Mouse (Mus musculus) lung, embryonic 14.5 days (tissue): ENCODE data around the gene Tert. TPM values are rescaled to one million over a fixed set of nuclear protein-coding genes. Genes with fewer than 3 reads are reported as not detected.

ENCODE experiments used
- ATAC-seq: fragments of 200-750 bp; cut with Nextera tagmentation; 2 replicates; pipeline ENCODE4 v1.8.0; 2017; ENCODE audit warnings: mild to moderate bottlenecking, moderate TSS enrichment, moderate library complexity; ENCODE audit not compliant: insufficient read depth
- DNase-seq: peaks from one replicate; pipeline ENCODE4 v3.0.0-alpha.2; 2015
- H3K27ac ChIP-seq: fragments of 300-500 bp; sonication (generic); 2 replicates; pipeline ENCODE4 v1.5.1; 2014; ENCODE audit warnings: low read depth, mild to moderate bottlenecking, moderate library complexity
- H3K27me3 ChIP-seq: fragments of 300-500 bp; sonication (generic); 2 replicates; pipeline ENCODE4 v1.6.1; 2014; ENCODE audit warnings: low read length, control low read depth; ENCODE audit not compliant: insufficient read depth
- H3K36me3 ChIP-seq: fragments of 300-500 bp; sonication (generic); 2 replicates; pipeline ENCODE4 v1.6.1; 2014; ENCODE audit warnings: control low read depth; ENCODE audit not compliant: insufficient read depth
- H3K4me1 ChIP-seq: fragments of 300-500 bp; sonication (generic); 2 replicates; pipeline ENCODE4 v1.6.1; 2014; ENCODE audit warnings: antibody characterized with exemption, control low read depth; ENCODE audit not compliant: insufficient read depth
- H3K4me2 ChIP-seq: fragments of 300-500 bp; sonication (generic); 2 replicates; pipeline ENCODE4 v1.6.1; 2014; ENCODE audit warnings: mild to moderate bottlenecking
- H3K4me3 ChIP-seq: fragments of 300-500 bp; sonication (generic); 2 replicates; pipeline ENCODE4 v1.5.1; 2014; ENCODE audit warnings: low read depth, low read length
- H3K9ac ChIP-seq: fragments of 300-500 bp; sonication (generic); 2 replicates; pipeline ENCODE4 v1.6.1; 2014
- H3K9me3 ChIP-seq: fragments of 300-500 bp; sonication (generic); 2 replicates; pipeline ENCODE4 v1.6.1; 2016; ENCODE audit warnings: low read depth, low read length, control low read depth
- CTCF ChIP-seq: IDR thresholded peaks from 2 replicates; pipeline ENCODE4 v1.5.1; 2016; ENCODE audit warnings: antibody characterized with exemption, low read depth
- WGBS: fragments of 180-500 bp; shearing (Covaris S2); extraction: QIAGEN DNeasy Blood & Tissue Kit; methylation state at CpG from one replicate; pipeline ENCODE4 v1.1.7; 2014; 5-methylcytosine and 5-hydroxymethylcytosine counted together
- polyA plus RNA-seq: library from polyadenylated mRNA; unstranded; fragments of >200 nt; fragmentation: Nextera tagmentation; extraction: Ambion mirVana; gene quantifications from 2 replicates; pipeline ENCODE4 v1.2.1, GENCODE M21; 2014

Tert gene
- polyA plus RNA-seq = 3.8 and 4.1 TPM in 2 replicates

GRCm38 (mm10) chr13:73626745-73627549 lies at the start of gene Tert:
TSS of gene Tert (plus strand) at chr13:73626911.
- no peaks in the 10 kb centered on the region for H3K9me3 ChIP-seq
- TF ChIP-seq CTCF = peak; percentile 57
- H3K4me3 ChIP-seq = peak within 1 kb of the TSS; percentile 63
- WGBS = 11% methylated on average over 47 of the region's 47 CpGs
- peaks cover 5% of the 10 kb centered on the region; the same call in 1 of the 2 replicates for H3K4me1 ChIP-seq
- no peaks in the 10 kb centered on the region for H3K27me3 ChIP-seq
- H3K4me2 ChIP-seq = peak within 1 kb of the TSS; percentile 96
- no peak within 1 kb of the TSS for H3K27ac ChIP-seq
- ATAC-seq (peak; percentile 85), DNase-seq (peak; percentile 76)
- H3K9ac ChIP-seq = peak within 1 kb of the TSS; percentile 73
- 0 out of 2 replicates have a peak, but pooled peaks cover 6% of the 10 kb centered on the region for H3K36me3 ChIP-seq

DNA sequence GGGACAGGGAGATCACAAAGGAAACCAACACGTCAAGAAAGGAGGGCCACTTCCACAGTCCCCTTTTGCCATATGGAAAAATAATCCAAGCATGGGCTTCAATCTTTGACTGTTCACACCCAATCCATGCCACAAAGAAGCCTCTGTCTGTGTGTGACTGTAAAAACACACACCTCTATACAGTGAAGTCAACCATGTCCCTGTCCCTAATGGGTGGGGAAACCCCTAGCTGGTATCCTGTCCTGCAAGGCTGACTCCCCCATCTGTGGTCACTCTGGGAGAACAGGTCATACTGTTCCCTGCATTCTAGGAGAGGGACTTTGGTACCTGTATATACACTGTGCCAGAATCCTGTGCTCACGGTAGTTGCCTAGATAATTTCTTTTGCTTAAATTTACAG lies 49.4 kb upstream of the Tert start:
- H3K4me3 ChIP-seq = no peak overlapping the region
- DNase-seq (no peak), ATAC-seq (no peak)

DNA sequence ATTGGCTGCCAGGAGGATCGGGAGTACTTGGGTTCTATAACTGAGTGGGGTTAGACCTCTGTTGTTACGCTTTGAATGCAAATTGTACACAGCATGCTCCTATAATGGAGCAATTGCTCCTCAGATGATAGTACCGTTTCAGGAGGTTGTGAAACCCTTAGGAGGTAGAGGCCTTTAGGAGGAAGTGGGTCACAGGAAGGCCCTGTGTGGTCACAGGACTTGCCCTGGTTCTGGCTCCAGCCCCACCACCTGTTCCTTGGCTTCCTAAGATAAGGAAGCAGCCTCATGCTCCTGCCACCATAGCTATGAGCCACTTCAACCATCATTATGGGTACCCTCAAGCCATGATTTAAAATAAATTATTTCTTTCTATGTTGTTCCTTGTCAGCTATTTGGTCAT lies 35.2 kb upstream of the Tert start:
- no peak for TF ChIP-seq CTCF
- 83% methylated on average over 3 of the region's 3 CpGs for WGBS

More for the DNA sequence above, 49.4 kb upstream of the Tert start:
- Histone ChIP-seq H3K36me3 (no peaks in the 10 kb centered on the region), H3K9me3 (no peaks in the 10 kb centered on the region), H3K27ac (no peak overlapping the region), H3K4me2 (no peak overlapping the region), H3K9ac (no peak overlapping the region), H3K4me1 (no peaks in the 10 kb centered on the region), H3K27me3 (no peaks in the 10 kb centered on the region)
- WGBS = 58% methylated on average over 2 of the region's 2 CpGs
- TF ChIP-seq CTCF = no peak

GRCm38 (mm10) chr13:73592546-73592945 lies 34.2 kb upstream of the Tert start:
- no peaks in the 10 kb centered on the region for H3K27me3 ChIP-seq
- H3K27ac ChIP-seq = no peak overlapping the region
- WGBS = 30% methylated on average over 2 of the region's 2 CpGs
- H3K4me3 ChIP-seq = no peak overlapping the region
- ATAC-seq = no peak
- H3K36me3 ChIP-seq = no peaks in the 10 kb centered on the region
- no peak overlapping the region for H3K9ac ChIP-seq
- TF ChIP-seq CTCF = no peak
- H3K9me3 ChIP-seq = no peaks in the 10 kb centered on the region
- DNase-seq = no peak
- no peaks in the 10 kb centered on the region for H3K4me1 ChIP-seq
- no peak overlapping the region for H3K4me2 ChIP-seq

More for the DNA sequence above, 35.2 kb upstream of the Tert start:
- H3K27ac ChIP-seq = no peak overlapping the region
- H3K27me3 ChIP-seq = no peaks in the 10 kb centered on the region
- no peaks in the 10 kb centered on the region for H3K4me1 ChIP-seq
- no peak for DNase-seq
- H3K9ac ChIP-seq = no peak overlapping the region
- H3K9me3 ChIP-seq = no peaks in the 10 kb centered on the region
- H3K4me3 ChIP-seq = no peak overlapping the region
- ATAC-seq = no peak
- H3K4me2 ChIP-seq = no peak overlapping the region
- no peaks in the 10 kb centered on the region for H3K36me3 ChIP-seq

GRCm38 (mm10) chr13:73596276-73596675 lies 30.4 kb upstream of the Tert start:
- 72% methylated on average over 4 of the region's 4 CpGs for WGBS
- Histone ChIP-seq H3K36me3 (no peaks in the 10 kb centered on the region), H3K4me3 (no peak overlapping the region), H3K4me2 (no peak overlapping the region), H3K27ac (no peak overlapping the region), H3K9me3 (no peaks in the 10 kb centered on the region), H3K4me1 (no peaks in the 10 kb centered on the region), H3K9ac (no peak overlapping the region), H3K27me3 (no peaks in the 10 kb centered on the region)
- no peak for TF ChIP-seq CTCF
- no peak for DNase-seq
- no peak for ATAC-seq

- TF ChIP-seq CTCF = no peak
- Histone ChIP-seq H3K9me3 (no peaks in the 10 kb centered on the region), H3K4me1 (peaks cover 4% of the 10 kb centered on the region; the same call in 1 of the 2 replicates), H3K27ac (no peak overlapping the region), H3K36me3 (no peaks in the 10 kb centered on the region), H3K4me2 (no peak overlapping the region), H3K9ac (no peak overlapping the region), H3K27me3 (no peaks in the 10 kb centered on the region), H3K4me3 (no peak overlapping the region)
- WGBS = 75% methylated on average over 4 of the region's 4 CpGs
- DNase-seq = no peak
- ATAC-seq = no peak
Observed at GRCm38 (mm10) chr13:73600217-73600616, 26.5 kb upstream of the Tert start.

GRCm38 (mm10) chr13:73603046-73603445 lies 23.7 kb upstream of the Tert start:
- H3K36me3 ChIP-seq = peaks cover 23% of the 10 kb centered on the region
- H3K4me2 ChIP-seq = peak overlapping the region; percentile 90
- H3K9me3 ChIP-seq = no peaks in the 10 kb centered on the region
- H3K4me1 ChIP-seq = peaks cover 4% of the 10 kb centered on the region; the same call in 1 of the 2 replicates
- no peak; the same call in 1 of the 2 replicates for ATAC-seq
- TF ChIP-seq CTCF = no peak
- no peaks in the 10 kb centered on the region for H3K27me3 ChIP-seq
- peak overlapping the region; percentile 86 for H3K9ac ChIP-seq
- WGBS = 46% methylated on average over 4 of the region's 4 CpGs
- H3K27ac ChIP-seq = no peak overlapping the region
- peak overlapping the region; percentile 81 for H3K4me3 ChIP-seq
- no peak for DNase-seq
